Mouse (Mus musculus) hindbrain, embryonic 10.5 days (tissue): Measurements from ENCODE around the gene Fam129b. TPM values are rescaled to one million over a fixed set of nuclear protein-coding genes. Genes with fewer than 3 reads are reported as not detected.

Experiments used
- DNase-seq: peaks from one replicate; pipeline ENCODE4 v3.0.0-alpha.2; 2017; ENCODE audit warnings: low spot score
- H3K27ac ChIP-seq: fragments of 300-500 bp; sonication (generic); 2 replicates; pipeline ENCODE4 v1.5.1; 2016; ENCODE audit warnings: mild to moderate bottlenecking, moderate library complexity
- H3K27me3 ChIP-seq: fragments of 300-500 bp; sonication (generic); 2 replicates; pipeline ENCODE4 v1.6.1; 2016; ENCODE audit warnings: mild to moderate bottlenecking; ENCODE audit not compliant: poor library complexity, insufficient read depth, severe bottlenecking
- H3K36me3 ChIP-seq: fragments of 300-500 bp; sonication (generic); 2 replicates; pipeline ENCODE4 v1.6.1; 2016; ENCODE audit warnings: mild to moderate bottlenecking, moderate library complexity
- H3K4me1 ChIP-seq: fragments of 300-500 bp; sonication (generic); replicated peaks from 2 replicates; pipeline ENCODE4 v1.6.1; 2016; ENCODE audit warnings: mild to moderate bottlenecking
- H3K4me3 ChIP-seq: fragments of 300-500 bp; sonication (generic); 2 replicates; pipeline ENCODE4 v1.5.1; 2016; ENCODE audit warnings: mild to moderate bottlenecking, moderate library complexity
- H3K9me3 ChIP-seq: fragments of 300-500 bp; sonication (generic); 2 replicates; pipeline ENCODE4 v1.6.1; 2016; ENCODE audit warnings: mild to moderate bottlenecking, moderate library complexity
- WGBS: fragments of 180-500 bp; shearing (Covaris S2); methylation state at CpG from one replicate; pipeline ENCODE4 v1.1.7; 2016; 5-methylcytosine and 5-hydroxymethylcytosine counted together
- polyA plus RNA-seq: library from polyadenylated mRNA; unstranded; fragments of >200 nt; fragmentation: Nextera tagmentation; extraction: Ambion mirVana; gene quantifications from 2 replicates; pipeline ENCODE4 v1.2.1, GENCODE M21; 2016

The Fam129b gene
- 34.3 and 36.1 TPM in 2 replicates for polyA plus RNA-seq

- DNase-seq = peak; percentile 95
- peaks cover 71% of the 10 kb centered on the region for H3K4me1 ChIP-seq
- H3K9me3 ChIP-seq = no peaks in the 10 kb centered on the region
- peak within 1 kb of the TSS; percentile 81 for H3K4me3 ChIP-seq
- WGBS = under 1% methylated on average over 68 of the region's 68 CpGs
- H3K27ac ChIP-seq = peak within 1 kb of the TSS; percentile 95
- H3K36me3 ChIP-seq = no peaks in the 10 kb centered on the region
- H3K27me3 ChIP-seq = 0 out of 2 replicates have a peak, but pooled peaks cover 3% of the 10 kb centered on the region
Observed at GRCm38 (mm10) chr2:32875675-32876489, at the start of gene Fam129b. Gene Fam129b, plus strand, starts transcription at chr2:32876114.

- DNase-seq = no peak
- Histone ChIP-seq H3K9me3 (no peaks in the 10 kb centered on the region), H3K4me1 (peaks cover 19% of the 10 kb centered on the region), H3K36me3 (no peaks in the 10 kb centered on the region), H3K4me3 (no peak overlapping the region), H3K27ac (no peak overlapping the region), H3K27me3 (no peaks in the 10 kb centered on the region)
- WGBS = 84% methylated on average over 11 of the region's 11 CpGs
Observed at GRCm38 (mm10) chr2:32828979-32829676, 46.8 kb upstream of the Fam129b start.

- Histone ChIP-seq H3K27me3 (no peaks in the 10 kb centered on the region), H3K4me1 (peaks cover 48% of the 10 kb centered on the region), H3K36me3 (no peaks in the 10 kb centered on the region), H3K9me3 (no peaks in the 10 kb centered on the region), H3K27ac (no peak overlapping the region), H3K4me3 (no peak overlapping the region)
- no peak for DNase-seq
- WGBS = 68% methylated on average over 7 of the region's 7 CpGs
Observed at GRCm38 (mm10) chr2:32834496-32834895, 41.4 kb upstream of the Fam129b start.

GRCm38 (mm10) chr2:32835588-32835987 is 40.3 kb upstream of the Fam129b start:
- peak overlapping the region; percentile 29; the same call in 1 of the 2 replicates for H3K27ac ChIP-seq
- no peaks in the 10 kb centered on the region for H3K36me3 ChIP-seq
- peaks cover 47% of the 10 kb centered on the region for H3K4me1 ChIP-seq
- H3K9me3 ChIP-seq = no peaks in the 10 kb centered on the region
- H3K4me3 ChIP-seq = no peak overlapping the region
- H3K27me3 ChIP-seq = no peaks in the 10 kb centered on the region
- no peak for DNase-seq

GRCm38 (mm10) chr2:32838147-32838884 is 37.6 kb upstream of the Fam129b start:
- peaks cover 4% of the 10 kb centered on the region; the same call in 1 of the 2 replicates for H3K36me3 ChIP-seq
- 66% methylated on average over 9 of the region's 9 CpGs for WGBS

GRCm38 (mm10) chr2:32839261-32839660 is 36.7 kb upstream of the Fam129b start:
- H3K27ac ChIP-seq = no peak overlapping the region
- H3K4me3 ChIP-seq = no peak overlapping the region
- no peaks in the 10 kb centered on the region for H3K9me3 ChIP-seq
- H3K27me3 ChIP-seq = no peaks in the 10 kb centered on the region
- H3K4me1 ChIP-seq = peaks cover 46% of the 10 kb centered on the region
- peaks cover 4% of the 10 kb centered on the region; the same call in 1 of the 2 replicates for H3K36me3 ChIP-seq
- no peak for DNase-seq
- WGBS = 81% methylated on average over 2 of the region's 2 CpGs

More at GRCm38 (mm10) chr2:32838147-32838884, 37.6 kb upstream of the Fam129b start:
- H3K27ac ChIP-seq = no peak overlapping the region; the same call in 1 of the 2 replicates
- no peaks in the 10 kb centered on the region for H3K9me3 ChIP-seq
- no peak overlapping the region for H3K4me3 ChIP-seq
- peaks cover 42% of the 10 kb centered on the region for H3K4me1 ChIP-seq
- no peaks in the 10 kb centered on the region for H3K27me3 ChIP-seq
- DNase-seq = no peak

- H3K36me3 ChIP-seq = peaks cover 4% of the 10 kb centered on the region; the same call in 1 of the 2 replicates
- no peak overlapping the region for H3K27ac ChIP-seq
- DNase-seq = no peak
- 67% methylated on average over 5 of the region's 5 CpGs for WGBS
- H3K4me3 ChIP-seq = no peak overlapping the region
- H3K27me3 ChIP-seq = peaks cover 7% of the 10 kb centered on the region; the same call in 1 of the 2 replicates
- peaks cover 49% of the 10 kb centered on the region for H3K4me1 ChIP-seq
- H3K9me3 ChIP-seq = no peaks in the 10 kb centered on the region
Observed at GRCm38 (mm10) chr2:32841099-32841498, 34.8 kb upstream of the Fam129b start.

- Histone ChIP-seq H3K4me3 (no peak overlapping the region), H3K36me3 (peaks cover 4% of the 10 kb centered on the region; the same call in 1 of the 2 replicates), H3K4me1 (peaks cover 46% of the 10 kb centered on the region), H3K9me3 (no peaks in the 10 kb centered on the region), H3K27ac (no peak overlapping the region), H3K27me3 (peaks cover 7% of the 10 kb centered on the region; the same call in 1 of the 2 replicates)
- whole genome bisulfite sequencing = 39% methylated on average over 4 of the region's 4 CpGs
- DNase-seq = no peak
Observed at GRCm38 (mm10) chr2:32842558-32842957, 33.4 kb upstream of the Fam129b start.

GRCm38 (mm10) chr2:32845572-32846100 is 30.3 kb upstream of the Fam129b start:
- no peak for DNase-seq
- H3K9me3 ChIP-seq = no peaks in the 10 kb centered on the region
- WGBS = 8% methylated on average over 12 of the region's 12 CpGs
- H3K4me1 ChIP-seq = peaks cover 29% of the 10 kb centered on the region
- no peak overlapping the region for H3K27ac ChIP-seq
- peak overlapping the region; percentile 64 for H3K4me3 ChIP-seq
- H3K36me3 ChIP-seq = peaks cover 4% of the 10 kb centered on the region; the same call in 1 of the 2 replicates
- H3K27me3 ChIP-seq = peaks cover 12% of the 10 kb centered on the region; the same call in 1 of the 2 replicates

GRCm38 (mm10) chr2:32846101-32846804 is 29.7 kb upstream of the Fam129b start:
- peak overlapping the region; percentile 64 for H3K4me3 ChIP-seq
- peak; percentile 64 for DNase-seq
- WGBS = under 1% methylated on average over 33 of the region's 33 CpGs
- H3K9me3 ChIP-seq = no peaks in the 10 kb centered on the region
- peaks cover 33% of the 10 kb centered on the region for H3K4me1 ChIP-seq
- peaks cover 4% of the 10 kb centered on the region; the same call in 1 of the 2 replicates for H3K36me3 ChIP-seq
- H3K27me3 ChIP-seq = peaks cover 18% of the 10 kb centered on the region
- H3K27ac ChIP-seq = peak overlapping the region; percentile 89

- H3K36me3 ChIP-seq = peaks cover 3% of the 10 kb centered on the region; the same call in 1 of the 2 replicates
- DNase-seq = peak; percentile 90
- WGBS = under 1% methylated on average over 78 of the region's 78 CpGs
- H3K4me3 ChIP-seq = peak within 1 kb of the TSS; percentile 64
- H3K4me1 ChIP-seq = peaks cover 35% of the 10 kb centered on the region
- no peaks in the 10 kb centered on the region for H3K9me3 ChIP-seq
- H3K27me3 ChIP-seq = peaks cover 25% of the 10 kb centered on the region
- peak within 1 kb of the TSS; percentile 89 for H3K27ac ChIP-seq
Observed at GRCm38 (mm10) chr2:32846805-32847467, 29.0 kb upstream of the Fam129b start, which contains the start of gene Stxbp1. Gene Stxbp1, minus strand, starts transcription at chr2:32847245.
